Mouse (Mus musculus) neural tube, embryonic 11.5 days (tissue): ENCODE results near the gene Adgrb3. TPM values are rescaled to one million over a fixed set of nuclear protein-coding genes. Genes with fewer than 3 reads are reported as not detected.
A peak's percentile ranks its signal among the peaks of the same experiment; 100 is the strongest.
"Not testable (repeated sequence)": the region's sequence is repeated elsewhere in the genome, so short reads cannot be mapped to it uniquely, and the experiment has no call there.

Source experiments
- ATAC-seq: fragments of 200-750 bp; cut with Nextera tagmentation; 2 replicates; pipeline ENCODE4 v1.8.0; 2017; ENCODE audit warnings: moderate number of reproducible peaks, mild to moderate bottlenecking, moderate TSS enrichment, moderate library complexity; ENCODE audit not compliant: insufficient read depth, low FRiP score, low TSS enrichment
- DNase-seq: peaks from one replicate; pipeline ENCODE4 v3.0.0-alpha.2; 2015; ENCODE audit warnings: low spot score
- H3K27ac ChIP-seq: fragments of 300-500 bp; sonication (generic); 2 replicates; pipeline ENCODE4 v1.5.1; 2014; ENCODE audit warnings: low read depth, mild to moderate bottlenecking, low read length
- H3K27me3 ChIP-seq: fragments of 300-500 bp; sonication (generic); 2 replicates; pipeline ENCODE4 v1.6.1; 2014; ENCODE audit warnings: mild to moderate bottlenecking, low read length, mixed read lengths; ENCODE audit not compliant: control insufficient read depth, insufficient read depth
- H3K36me3 ChIP-seq: fragments of 300-500 bp; sonication (generic); 2 replicates; pipeline ENCODE4 v1.6.1; 2014; ENCODE audit warnings: mild to moderate bottlenecking, low read length, moderate library complexity, mixed read lengths; ENCODE audit not compliant: control insufficient read depth, insufficient read depth
- H3K4me1 ChIP-seq: fragments of 300-500 bp; sonication (generic); 2 replicates; pipeline ENCODE4 v1.6.1; 2014; ENCODE audit warnings: low read length, mixed read lengths; ENCODE audit not compliant: control insufficient read depth, insufficient read depth
- H3K4me2 ChIP-seq: fragments of 300-500 bp; sonication (generic); 2 replicates; pipeline ENCODE4 v1.6.1; 2014; ENCODE audit warnings: low read depth, mild to moderate bottlenecking, moderate library complexity
- H3K4me3 ChIP-seq: fragments of 300-500 bp; sonication (generic); 2 replicates; pipeline ENCODE4 v1.5.1; 2014; ENCODE audit warnings: low read depth, low read length
- H3K9ac ChIP-seq: fragments of 300-500 bp; sonication (generic); 2 replicates; pipeline ENCODE4 v1.6.1; 2014; ENCODE audit warnings: mild to moderate bottlenecking, low read length
- H3K9me3 ChIP-seq: fragments of 300-500 bp; sonication (generic); 2 replicates; pipeline ENCODE4 v1.6.1; 2016; ENCODE audit warnings: low read length; ENCODE audit not compliant: control insufficient read depth
- WGBS: fragments of 180-500 bp; shearing (Covaris S2); extraction: QIAGEN DNeasy Blood & Tissue Kit; methylation state at CpG from one replicate; pipeline ENCODE4 v1.1.7; 2014; 5-methylcytosine and 5-hydroxymethylcytosine counted together
- polyA plus RNA-seq: library from polyadenylated mRNA; unstranded; fragments of >200 nt; fragmentation: Nextera tagmentation; extraction: Ambion mirVana; gene quantifications from 2 replicates; pipeline ENCODE4 v1.2.1, GENCODE M21; 2014

Adgrb3 gene
- polyA plus RNA-seq, 1 experiment from 2014 or later: 12.1 TPM

GRCm38 (mm10) chr1:25033155-25034095 is 796.1 kb downstream of the Adgrb3 start:
- peak; percentile 33 for DNase-seq

GRCm38 (mm10) chr1:25023156-25023555 is 806.4 kb downstream of the Adgrb3 start:
- H3K36me3 ChIP-seq: no peaks in the 10 kb centered on the region
- DNase-seq (no peak), ATAC-seq (no peak)
- H3K9me3 ChIP-seq: no peaks in the 10 kb centered on the region
- 84% methylated on average over 3 of the region's 3 CpGs for WGBS
- H3K4me2 ChIP-seq: no peak overlapping the region
- H3K27ac ChIP-seq: no peak overlapping the region
- no peak overlapping the region for H3K4me3 ChIP-seq
- no peaks in the 10 kb centered on the region for H3K27me3 ChIP-seq
- H3K9ac ChIP-seq: no peak overlapping the region
- no peaks in the 10 kb centered on the region for H3K4me1 ChIP-seq

More at GRCm38 (mm10) chr1:25033155-25034095, 796.1 kb downstream of the Adgrb3 start:
- WGBS: 56% methylated on average over 8 of the region's 8 CpGs
- Histone ChIP-seq H3K9ac (no peak overlapping the region), H3K4me1 (peaks cover 3% of the 10 kb centered on the region; the same call in 1 of the 2 replicates), H3K9me3 (no peaks in the 10 kb centered on the region), H3K27me3 (no peaks in the 10 kb centered on the region), H3K27ac (no peak overlapping the region), H3K4me3 (no peak overlapping the region), H3K36me3 (no peaks in the 10 kb centered on the region), H3K4me2 (no peak overlapping the region)
- peak; percentile 88 for ATAC-seq

- not testable (repeated sequence) for DNase-seq, H3K36me3 ChIP-seq, H3K4me1 ChIP-seq, H3K27ac ChIP-seq, H3K4me2 ChIP-seq, H3K27me3 ChIP-seq, H3K9me3 ChIP-seq, H3K9ac ChIP-seq, H3K4me3 ChIP-seq, ATAC-seq
- WGBS: 89% methylated on average over 6 of the region's 8 CpGs
Observed at GRCm38 (mm10) chr1:25017851-25018250, 811.7 kb downstream of the Adgrb3 start.
